Mouse (Mus musculus): ENCODE measurements around the gene Stpg3.

Stpg3 gene

DNA sequence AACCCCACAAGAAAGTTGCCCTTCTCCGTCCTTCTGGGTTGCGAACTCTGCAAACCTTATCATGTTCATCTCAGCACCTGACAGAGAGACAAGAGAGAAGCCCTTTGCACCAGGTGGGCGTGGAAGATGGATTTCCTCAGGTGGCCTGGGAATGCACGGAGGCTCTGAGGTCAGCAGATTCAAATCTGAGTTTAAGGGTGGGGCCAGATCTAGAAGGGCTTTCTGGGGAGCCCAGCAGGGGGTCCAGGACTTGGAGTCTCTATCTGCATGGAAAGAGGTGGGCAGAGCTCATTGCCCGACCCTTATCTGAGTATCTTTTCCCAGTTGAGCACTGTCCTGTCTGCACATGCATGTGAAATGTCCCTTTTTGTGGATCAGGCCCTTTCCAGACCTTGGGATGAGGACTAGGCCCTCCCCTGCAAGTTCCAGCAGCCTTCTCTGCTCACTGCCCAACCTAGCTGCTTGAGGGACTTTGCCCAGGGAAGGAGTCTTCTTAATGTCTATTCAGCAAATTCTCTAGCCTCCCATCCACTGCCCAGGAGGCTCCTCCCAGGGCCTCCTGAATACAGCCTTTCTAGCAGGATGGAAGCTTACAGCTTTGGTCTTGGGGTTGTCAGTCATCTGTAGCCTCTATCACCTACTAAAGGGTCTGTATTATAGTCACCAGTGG, 20.2 kb upstream of the Stpg3 start:
- no peak for DNase-seq

- no peak for DNase-seq
Measured at GRCm38 (mm10) chr2:25234050-25234449, 19.6 kb upstream of the Stpg3 start, which contains the start of gene Slc34a3. Slc34a3 (minus strand) TSS chr2:25234364.

DNA sequence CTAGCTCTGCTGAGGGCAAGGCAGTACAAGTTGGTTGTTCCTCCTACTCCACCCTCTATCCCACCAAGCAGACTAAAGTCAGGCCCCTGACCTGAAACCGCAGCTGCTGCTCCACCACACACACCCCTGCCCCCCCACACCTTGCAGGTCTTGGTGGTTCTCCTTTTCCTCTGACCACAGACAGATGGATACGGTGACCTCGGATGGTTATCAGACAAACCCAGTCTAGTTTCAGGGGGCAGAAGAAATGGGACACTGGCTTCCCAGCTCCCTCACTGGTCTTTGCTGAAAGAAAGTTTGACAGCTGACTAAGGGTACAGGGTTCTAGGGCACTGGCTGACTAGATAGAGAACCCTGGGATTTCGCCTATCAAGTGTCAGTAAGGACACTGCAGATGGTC, 19.0 kb upstream of the Stpg3 start:
- DNase-seq = peak; percentile 46

- DNase-seq = no peak
Measured at GRCm38 (mm10) chr2:25231038-25231437, 16.6 kb upstream of the Stpg3 start.

GRCm38 (mm10) chr2:25230581-25230980, 16.1 kb upstream of the Stpg3 start:
- no peak for DNase-seq

- no peak for DNase-seq
Measured at GRCm38 (mm10) chr2:25229582-25229981, 15.1 kb upstream of the Stpg3 start.

DNA sequence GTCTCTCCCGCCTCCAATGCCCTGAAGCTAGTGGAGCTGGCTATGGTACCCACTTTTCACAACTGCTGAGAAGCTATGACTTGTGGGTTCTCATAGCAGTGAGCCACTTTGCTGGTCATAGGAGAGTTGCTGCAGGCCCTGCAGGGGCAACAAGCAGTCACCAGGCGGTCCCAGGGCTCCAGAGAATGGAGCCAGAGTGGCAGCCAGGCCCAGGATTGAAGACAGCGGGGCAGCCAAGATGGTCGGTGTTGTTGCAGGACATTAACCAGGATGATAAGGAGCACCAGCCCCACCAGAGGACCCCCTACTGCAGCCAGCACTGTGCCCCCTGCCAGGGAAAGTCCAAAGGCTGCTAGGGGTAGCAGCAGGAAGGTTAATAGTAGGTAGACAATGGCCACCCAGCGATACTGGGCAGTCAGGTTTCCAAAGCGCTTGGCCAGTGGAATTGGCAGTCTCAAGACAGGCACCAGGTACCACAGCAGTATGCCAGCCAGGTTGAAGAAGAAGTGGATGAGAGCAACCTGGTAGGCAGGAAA, 14.6 kb upstream of the Stpg3 start:
- no peak for DNase-seq

DNA sequence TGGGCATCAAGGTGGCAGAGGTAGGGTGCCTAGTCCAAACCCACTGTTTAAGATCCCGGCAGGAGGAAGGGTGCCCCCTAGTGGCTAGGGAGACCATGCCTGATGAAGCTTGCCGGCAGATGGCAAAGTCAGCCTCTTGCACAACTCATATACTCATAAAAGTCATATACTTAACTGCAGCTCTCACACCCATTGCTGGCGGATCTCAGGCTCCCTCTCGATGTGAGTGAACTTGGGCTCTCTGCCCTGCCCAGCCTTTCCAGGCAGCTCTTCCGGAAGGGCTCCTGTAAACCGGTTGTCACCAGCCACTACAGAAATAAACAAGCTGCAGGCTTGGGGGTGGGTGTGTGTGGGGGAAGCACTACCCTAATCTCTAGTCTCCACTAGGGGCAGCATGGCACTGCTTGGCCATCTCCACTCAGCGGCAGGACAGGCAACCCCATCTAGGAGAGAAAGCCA, 14.0 kb upstream of the Stpg3 start:
- DNase-seq = peak; percentile 89

- DNase-seq = no peak
Measured at GRCm38 (mm10) chr2:25227406-25227805, 13.0 kb upstream of the Stpg3 start.

- DNase-seq = no peak
Measured at GRCm38 (mm10) chr2:25226864-25227263, 12.4 kb upstream of the Stpg3 start.

DNA sequence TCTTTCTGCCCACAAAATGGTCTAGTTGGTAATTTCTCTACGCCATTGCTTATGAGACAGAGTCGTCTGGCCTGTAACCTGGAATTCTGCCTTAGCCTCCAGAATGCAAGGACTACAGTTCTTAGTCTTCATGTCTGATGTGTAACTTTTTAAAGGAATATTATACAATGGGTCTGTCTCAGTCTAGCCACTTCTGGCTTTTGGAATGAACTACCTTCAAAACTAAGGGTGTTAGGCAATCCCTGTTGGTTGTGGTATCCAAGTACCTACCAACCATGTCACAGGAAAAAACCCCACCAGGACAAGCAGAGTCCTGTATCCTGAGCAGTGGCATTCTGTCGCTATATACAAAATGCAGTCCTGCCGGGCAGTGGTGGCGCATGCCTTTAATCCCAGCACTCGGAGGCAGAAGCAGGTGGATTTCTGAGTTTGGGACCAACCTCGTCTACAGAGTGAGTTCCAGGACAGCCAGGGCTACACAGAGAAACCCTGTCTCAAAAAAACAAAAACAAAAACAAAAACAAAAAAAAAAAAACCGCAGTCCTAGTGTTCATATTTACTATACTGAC, 11.5 kb upstream of the Stpg3 start:
- DNase-seq = no peak

- DNase-seq = peak; percentile 99
Measured at GRCm38 (mm10) chr2:25224766-25225752, 10.6 kb upstream of the Stpg3 start.

DNA sequence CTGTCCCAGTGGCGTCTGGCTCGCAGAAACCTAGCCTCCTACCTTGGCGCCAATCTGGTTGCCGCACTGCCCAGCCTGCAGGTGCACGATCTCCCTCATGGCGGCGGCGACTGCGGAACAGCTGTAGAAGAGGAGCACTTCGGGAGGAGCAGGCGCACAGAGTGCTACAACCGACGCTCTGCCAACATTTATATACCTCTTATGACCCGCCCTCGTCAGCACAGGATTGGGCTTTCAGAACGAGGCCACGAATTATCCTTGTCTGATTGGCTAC, 10.0 kb upstream of the Stpg3 start, which contains the start of gene Tubb4b:
Gene Tubb4b (minus strand): TSS at position 211 of the 274 bp plus-strand sequence.
- DNase-seq = no peak

DNA sequence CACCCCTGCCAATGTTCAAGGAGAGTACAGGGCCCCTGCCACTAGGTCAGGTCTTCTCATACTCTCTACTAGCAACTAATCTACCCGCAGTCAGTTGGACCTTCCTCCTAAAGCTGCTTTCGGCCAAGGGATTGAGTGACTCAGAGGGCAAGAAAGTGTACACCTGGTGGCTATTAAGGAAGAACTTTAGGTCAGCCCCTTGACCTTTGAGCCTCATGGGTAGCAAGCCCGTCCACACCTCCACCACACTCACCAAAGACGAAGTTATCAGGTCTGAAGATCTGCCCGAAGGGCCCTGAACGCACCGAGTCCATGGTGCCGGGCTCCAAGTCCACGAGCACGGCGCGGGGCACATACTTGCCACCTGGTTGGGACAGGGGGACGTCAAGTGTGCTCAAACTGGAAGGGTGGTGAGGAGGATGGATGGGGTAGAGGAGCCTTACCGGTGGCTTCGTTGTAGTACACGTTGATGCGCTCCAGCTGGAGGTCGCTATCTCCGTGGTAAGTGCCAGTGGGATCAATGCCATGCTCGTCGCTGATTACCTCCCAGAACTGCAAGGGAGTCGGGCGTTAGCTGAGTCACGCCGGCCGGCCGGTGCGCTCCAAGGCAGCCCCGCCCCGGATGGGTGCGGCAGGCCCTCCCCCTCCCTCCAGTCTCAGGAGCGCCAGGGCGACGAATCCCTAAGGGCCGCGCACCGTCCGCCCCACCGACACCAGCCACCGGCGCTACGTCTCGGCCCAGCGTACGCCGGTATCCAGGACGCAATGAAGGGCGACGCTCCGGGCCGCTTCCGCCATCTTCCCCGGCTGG, 9.4 kb upstream of the Stpg3 start:
- DNase-seq = peak; percentile 96

DNA sequence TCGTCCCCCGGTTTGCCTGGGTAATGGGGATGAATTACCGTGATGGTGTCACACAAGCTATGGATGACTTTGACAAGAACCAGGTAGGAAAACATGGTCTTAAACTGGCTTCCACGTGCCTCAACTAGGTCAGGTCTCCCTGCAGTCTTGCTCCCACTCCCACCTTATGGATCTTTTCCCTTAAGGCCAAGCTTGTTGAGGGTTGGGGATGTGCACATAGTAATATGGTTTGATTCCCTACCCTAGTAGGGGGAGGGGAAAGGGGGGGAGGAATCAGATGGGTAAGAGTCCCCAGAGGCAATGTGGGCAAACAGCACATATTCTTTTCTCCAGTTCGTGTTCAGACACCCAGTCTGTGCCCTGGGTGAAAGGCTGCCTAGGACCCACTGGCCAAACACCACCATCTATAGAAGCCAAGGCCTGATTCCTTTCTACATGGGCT, 6.9 kb upstream of the Stpg3 start:
- no peak for DNase-seq

- DNase-seq = no peak
Measured at GRCm38 (mm10) chr2:25218445-25218844, 4.0 kb upstream of the Stpg3 start, which contains the start of gene Fam166a. Fam166a (plus strand) TSS chr2:25218745.

DNA sequence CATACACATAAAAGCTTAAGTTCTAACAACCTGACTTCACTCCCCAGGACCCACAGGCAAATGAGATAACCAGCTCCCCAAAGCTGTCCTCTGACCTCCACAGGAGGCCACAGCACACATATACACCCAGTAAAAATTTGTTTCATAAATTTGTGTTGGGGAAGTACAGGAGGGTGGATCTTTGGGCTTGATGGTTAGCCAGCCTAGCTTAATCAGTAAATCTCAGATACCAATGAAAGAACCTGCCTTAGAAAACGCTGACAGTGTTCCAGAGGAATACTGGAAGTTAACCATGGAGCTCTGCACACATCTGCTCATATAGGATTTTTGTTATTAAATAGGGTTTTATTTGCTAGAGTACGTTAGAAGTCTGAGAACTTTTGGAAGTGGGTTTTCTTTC, 3.2 kb upstream of the Stpg3 start:
- no peak for DNase-seq

- no peak for DNase-seq
Measured at GRCm38 (mm10) chr2:25213266-25213865, 1.1 kb downstream of the Stpg3 start.

DNA sequence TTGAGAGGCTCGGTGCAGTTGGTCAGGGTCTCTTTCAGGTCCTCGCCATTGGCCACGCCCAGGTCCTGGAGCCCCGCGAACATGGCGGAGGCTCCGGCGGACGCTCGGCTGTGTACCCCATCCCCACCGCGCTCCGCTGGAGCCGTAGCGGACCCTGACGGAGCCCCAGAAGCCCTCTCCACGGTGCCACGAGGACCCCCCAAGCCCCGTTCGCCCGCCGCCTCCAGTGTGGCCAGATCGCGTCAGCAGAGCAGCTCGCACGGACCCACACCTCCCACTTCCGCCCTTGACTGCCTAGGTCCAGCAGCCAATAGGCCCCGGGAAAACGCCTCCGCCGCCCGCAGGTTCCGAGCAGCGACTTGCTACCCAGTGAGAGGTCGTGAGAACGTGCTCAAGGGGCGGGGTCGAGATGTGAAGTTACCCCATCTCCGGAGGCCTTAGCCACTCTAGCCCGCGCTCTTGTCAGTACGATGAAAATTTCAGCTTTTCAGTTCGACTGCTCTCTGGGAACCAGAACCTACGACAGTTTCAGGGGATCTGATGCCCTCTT, 3.2 kb downstream of the Stpg3 start, which contains the start of gene Nelfb:
Gene Nelfb (minus strand): TSS at position 369 of the 550 bp plus-strand sequence.
- DNase-seq = peak; percentile 92

- no peak for DNase-seq
Measured at GRCm38 (mm10) chr2:25210686-25211085, 3.8 kb downstream of the Stpg3 start.

DNA sequence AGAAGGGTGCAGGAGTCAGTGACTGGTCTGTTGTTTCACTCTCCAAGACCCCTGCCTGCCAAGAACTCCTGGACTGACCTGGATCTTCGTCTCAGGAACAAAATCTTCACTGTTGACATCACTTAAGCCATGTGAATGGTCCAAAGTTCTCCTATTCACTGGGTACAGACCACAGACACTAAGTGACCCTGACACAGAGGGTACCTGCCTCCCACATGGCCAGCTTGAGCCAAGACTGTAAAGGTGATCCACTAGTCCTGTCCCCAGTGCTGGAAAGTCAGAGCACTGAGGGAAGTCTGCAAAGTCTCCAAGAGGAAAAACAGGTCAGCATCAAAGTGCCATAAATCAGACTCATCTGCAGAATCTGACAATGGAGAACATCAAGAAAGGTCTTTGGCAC, 6.8 kb downstream of the Stpg3 start:
- no peak for DNase-seq

Measured in liver (tissue).